Mouse (Mus musculus) heart, postnatal 0 days (tissue): ENCODE measurements around the gene Fndc7. TPM values are rescaled to one million over a fixed set of nuclear protein-coding genes. Genes with fewer than 3 reads are reported as not detected.

Source experiments
- ATAC-seq: fragments of 200-750 bp; cut with Nextera tagmentation; 2 replicates; pipeline ENCODE4 v1.8.0; 2017; ENCODE audit warnings: low read depth, moderate number of reproducible peaks, moderate library complexity; ENCODE audit not compliant: insufficient read depth
- DNase-seq: peaks from one replicate; pipeline ENCODE4 v3.0.0-alpha.2; 2016; ENCODE audit warnings: low spot score
- H3K27ac ChIP-seq: fragments of 300-500 bp; sonication (generic); 2 replicates; pipeline ENCODE4 v1.5.1; 2014; ENCODE audit warnings: low read depth, mild to moderate bottlenecking
- H3K27me3 ChIP-seq: fragments of 300-500 bp; sonication (generic); 2 replicates; pipeline ENCODE4 v1.6.1; 2014; ENCODE audit warnings: low read length, mixed read lengths; ENCODE audit not compliant: control insufficient read depth, insufficient read depth
- H3K36me3 ChIP-seq: fragments of 300-500 bp; sonication (generic); replicated peaks from 2 replicates; pipeline ENCODE4 v1.6.1; 2014; ENCODE audit warnings: low read length, mixed read lengths; ENCODE audit not compliant: control insufficient read depth, insufficient read depth
- H3K4me1 ChIP-seq: fragments of 300-500 bp; sonication (generic); 2 replicates; pipeline ENCODE4 v1.6.1; 2014; ENCODE audit warnings: antibody characterized with exemption; ENCODE audit not compliant: control insufficient read depth, insufficient read depth
- H3K4me2 ChIP-seq: fragments of 300-500 bp; sonication (generic); 2 replicates; pipeline ENCODE4 v1.6.1; 2014; ENCODE audit warnings: low read depth, mild to moderate bottlenecking, low read length, moderate library complexity
- H3K4me3 ChIP-seq: fragments of 300-500 bp; sonication (generic); 2 replicates; pipeline ENCODE4 v1.5.1; 2014; ENCODE audit warnings: low read depth, low read length
- H3K9ac ChIP-seq: fragments of 300-500 bp; sonication (generic); replicated peaks from 2 replicates; pipeline ENCODE4 v1.6.1; 2014; ENCODE audit warnings: low read depth, low read length, mixed read lengths
- H3K9me3 ChIP-seq: fragments of 300-500 bp; sonication (generic); replicated peaks from 2 replicates; pipeline ENCODE4 v1.6.1; 2016; ENCODE audit warnings: low read length; ENCODE audit not compliant: control insufficient read depth
- CTCF ChIP-seq: IDR thresholded peaks from 2 replicates; pipeline ENCODE4 v1.5.1; 2016; ENCODE audit warnings: antibody characterized with exemption, control low read depth, low read depth
- EP300 ChIP-seq: IDR thresholded peaks from 2 replicates; pipeline ENCODE4 v1.6.1; 2016; ENCODE audit warnings: antibody characterized with exemption, low read depth
- WGBS: fragments of 180-500 bp; shearing (Covaris S2); extraction: QIAGEN DNeasy Blood & Tissue Kit; methylation state at CpG from one replicate; pipeline ENCODE4 v1.1.7; 2014; 5-methylcytosine and 5-hydroxymethylcytosine counted together
- polyA plus RNA-seq: library from polyadenylated mRNA; unstranded; fragments of >200 nt; fragmentation: Nextera tagmentation; extraction: Ambion mirVana; gene quantifications from 2 replicates; pipeline ENCODE4 v1.2.1, GENCODE M21; 2015
- total RNA-seq: library from RNA; depleted of rRNA; stranded (reverse); fragments of >200 nt; gene quantifications from 2 replicates; pipeline ENCODE4 v1.2.3, GENCODE M21; 2014; ENCODE audit warnings: low replicate concordance; rRNA removed

Fndc7 gene
- total RNA-seq (1.5 TPM in 1 of 2 replicates, not detected in the other), polyA plus RNA-seq (0.08 TPM in 1 of 2 replicates, not detected in the other)

GRCm38 (mm10) chr3:108889908-108890307 lies at the start of gene Fndc7:
Gene Fndc7 (minus strand): TSS chr3:108890008.
- Histone ChIP-seq H3K4me2 (no peak within 1 kb of the TSS), H3K4me3 (no peak within 1 kb of the TSS), H3K4me1 (peaks cover 17% of the 10 kb centered on the region), H3K36me3 (no peaks in the 10 kb centered on the region), H3K9me3 (no peaks in the 10 kb centered on the region), H3K27ac (no peak within 1 kb of the TSS), H3K27me3 (no peaks in the 10 kb centered on the region), H3K9ac (no peak within 1 kb of the TSS)
- ATAC-seq (no peak), DNase-seq (no peak)
- 93% methylated on average over 1 of the region's 1 CpGs for WGBS
- TF ChIP-seq EP300, result no peak
- TF ChIP-seq CTCF, result no peak

- H3K27ac ChIP-seq, result no peak within 1 kb of the TSS
- peaks cover 6% of the 10 kb centered on the region; the same call in 1 of the 2 replicates for H3K27me3 ChIP-seq
- H3K36me3 ChIP-seq, result no peaks in the 10 kb centered on the region
- WGBS, result 78% methylated on average over 5 of the region's 5 CpGs
- H3K9ac ChIP-seq, result no peak within 1 kb of the TSS
- DNase-seq (no peak), ATAC-seq (no peak)
- no peaks in the 10 kb centered on the region for H3K9me3 ChIP-seq
- no peak for TF ChIP-seq EP300
- TF ChIP-seq CTCF, result no peak
- H3K4me3 ChIP-seq, result peak within 1 kb of the TSS; percentile 26
- H3K4me1 ChIP-seq, result no peaks in the 10 kb centered on the region
- H3K4me2 ChIP-seq, result peak within 1 kb of the TSS; percentile 52
Measured at GRCm38 (mm10) chr3:108939573-108939972, 49.8 kb upstream of the Fndc7 start, which contains the start of gene Henmt1. Gene Henmt1 (plus strand): TSS chr3:108939873.

- H3K4me1 ChIP-seq, result no peaks in the 10 kb centered on the region
- H3K36me3 ChIP-seq, result no peaks in the 10 kb centered on the region
- no peak overlapping the region for H3K4me3 ChIP-seq
- H3K9ac ChIP-seq, result no peak overlapping the region
- no peak overlapping the region for H3K4me2 ChIP-seq
- no peak overlapping the region for H3K27ac ChIP-seq
- 89% methylated on average over 5 of the region's 5 CpGs for WGBS
- H3K27me3 ChIP-seq, result peaks cover 6% of the 10 kb centered on the region; the same call in 1 of the 2 replicates
- no peak for TF ChIP-seq EP300
- TF ChIP-seq CTCF, result no peak
- H3K9me3 ChIP-seq, result no peaks in the 10 kb centered on the region
- no peak for ATAC-seq
- DNase-seq, result no peak
Measured at GRCm38 (mm10) chr3:108938691-108939090, 48.9 kb upstream of the Fndc7 start.

- no peak overlapping the region for H3K9ac ChIP-seq
- DNase-seq (no peak), ATAC-seq (no peak)
- H3K4me1 ChIP-seq, result no peaks in the 10 kb centered on the region
- no peaks in the 10 kb centered on the region for H3K27me3 ChIP-seq
- H3K4me3 ChIP-seq, result no peak overlapping the region
- H3K9me3 ChIP-seq, result 0 out of 2 replicates have a peak, but pooled peaks cover 3% of the 10 kb centered on the region
- WGBS, result 90% methylated on average over 6 of the region's 6 CpGs
- no peak for TF ChIP-seq EP300
- no peak for TF ChIP-seq CTCF
- H3K36me3 ChIP-seq, result no peaks in the 10 kb centered on the region
- no peak overlapping the region for H3K27ac ChIP-seq
- H3K4me2 ChIP-seq, result no peak overlapping the region
Measured at GRCm38 (mm10) chr3:108933557-108933956, 43.7 kb upstream of the Fndc7 start.

- Histone ChIP-seq H3K27me3 (no peaks in the 10 kb centered on the region), H3K4me3 (no peak overlapping the region), H3K4me2 (no peak overlapping the region), H3K9ac (no peak overlapping the region), H3K36me3 (no peaks in the 10 kb centered on the region), H3K9me3 (0 out of 2 replicates have a peak, but pooled peaks cover 3% of the 10 kb centered on the region), H3K4me1 (no peaks in the 10 kb centered on the region), H3K27ac (no peak overlapping the region)
- DNase-seq, result no peak
- no peak for TF ChIP-seq CTCF
- TF ChIP-seq EP300, result no peak
- WGBS, result 53% methylated on average over 1 of the region's 1 CpGs
- ATAC-seq, result no peak
Measured at GRCm38 (mm10) chr3:108926308-108926707, 36.5 kb upstream of the Fndc7 start.

- no peaks in the 10 kb centered on the region for H3K36me3 ChIP-seq
- H3K9ac ChIP-seq, result no peak overlapping the region
- TF ChIP-seq EP300, result no peak
- no peak for TF ChIP-seq CTCF
- no peak overlapping the region for H3K27ac ChIP-seq
- WGBS, result 87% methylated on average over 4 of the region's 4 CpGs
- DNase-seq (no peak), ATAC-seq (no peak)
- H3K9me3 ChIP-seq, result 0 out of 2 replicates have a peak, but pooled peaks cover 3% of the 10 kb centered on the region
- no peaks in the 10 kb centered on the region for H3K4me1 ChIP-seq
- H3K4me2 ChIP-seq, result no peak overlapping the region
- H3K4me3 ChIP-seq, result no peak overlapping the region
- no peaks in the 10 kb centered on the region for H3K27me3 ChIP-seq
Measured at GRCm38 (mm10) chr3:108925677-108926076, 35.9 kb upstream of the Fndc7 start.
